15 mouse cellular contexts compared by ENCODE assay signal in the genomic region with DNA sequence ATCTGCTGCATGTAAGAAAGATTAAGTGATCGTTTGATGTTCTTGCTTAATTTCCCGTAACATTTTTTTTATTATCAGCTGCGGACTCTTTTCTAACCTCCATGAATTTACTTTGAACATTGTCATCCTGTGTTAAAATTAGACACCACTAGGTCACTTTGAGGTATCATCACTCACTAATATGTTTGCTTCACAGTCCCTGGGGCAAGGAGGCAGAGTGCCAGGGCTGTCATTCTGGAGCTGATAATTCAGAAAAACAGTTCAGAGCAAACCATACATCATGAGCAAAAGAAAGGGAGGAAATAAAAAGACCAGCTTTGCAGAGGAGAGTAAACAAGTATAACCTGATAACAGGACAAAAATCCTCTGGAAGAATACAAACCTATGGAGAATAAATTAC.
DNase-seq lines count a peak whose midpoint lies in the region; ATAC-seq lines count a peak whose summit lies in the region.
"Had no signal": no experiment of that assay in that cellular context is flagged by ENCODE, and none has a peak within 500 bp of the region (broad histone marks: within the 10 kb centered on the region; RNA-seq: fewer than 3 reads in every experiment).

No protein-coding gene starts in this region.

- peak overlapping the region; percentile 49 for H3K27ac ChIP-seq in heart, embryonic 15.5 days
- peak overlapping the region; percentile 34 for H3K27ac ChIP-seq in neural tube, embryonic 13.5 days (replicated peaks)
- H3K27ac ChIP-seq: kidney, embryonic 15.5 days; midbrain, embryonic 15.5 days had no signal

- no peaks in the 10 kb centered on the region for H3K9me3 ChIP-seq in heart, embryonic 15.5 days (replicated peaks)
- H3K9me3 ChIP-seq in neural tube, embryonic 13.5 days = no peaks in the 10 kb centered on the region
- H3K9me3 ChIP-seq: kidney, embryonic 15.5 days; midbrain, embryonic 15.5 days had no signal

- no peak overlapping the region for H3K9ac ChIP-seq in heart, embryonic 15.5 days
- H3K9ac ChIP-seq in neural tube, embryonic 13.5 days = no peak overlapping the region
- H3K9ac ChIP-seq: kidney, embryonic 15.5 days; midbrain, embryonic 15.5 days had no signal

- peak; percentile 41 for DNase-seq in adrenal gland, adult 2 months
- no peak for DNase-seq in adrenal gland, postnatal 4 days (ENCODE audit: low spot score in 2 of 2)
- DNase-seq in heart, adult 11 months = no peak
- peak; percentile 64 to 73 for DNase-seq in kidney, postnatal 4 days
- DNase-seq in kidney, adult 9 months = no peak
- DNase-seq in spleen, postnatal 14 days (ENCODE audit: low spot score in 2 of 2) = no peak
- DNase-seq: cerebellum, adult 8-10 months; embryo, embryonic 11 days; thymus, adult 2 months had no signal

- no peak overlapping the region for H3K4me3 ChIP-seq in heart, embryonic 15.5 days
- no peak overlapping the region for H3K4me3 ChIP-seq in neural tube, embryonic 13.5 days
- H3K4me3 ChIP-seq: kidney, embryonic 15.5 days; midbrain, embryonic 15.5 days had no signal

- no peaks in the 10 kb centered on the region for H3K27me3 ChIP-seq in heart, embryonic 15.5 days
- H3K27me3 ChIP-seq in neural tube, embryonic 13.5 days = no peaks in the 10 kb centered on the region
- H3K27me3 ChIP-seq: CH12.LX; kidney, embryonic 15.5 days; midbrain, embryonic 15.5 days had no signal

- H3K4me1 ChIP-seq in heart, embryonic 15.5 days (replicated peaks) = peaks cover 39% of the 10 kb centered on the region
- H3K4me1 ChIP-seq in neural tube, embryonic 13.5 days (replicated peaks) = peaks cover 16% of the 10 kb centered on the region; the same call in 1 of the 2 replicates

- WGBS in heart, embryonic 15.5 days = 16% methylated on average over 3 of the region's 3 CpGs
- WGBS in neural tube, embryonic 13.5 days = 47% methylated on average over 3 of the region's 3 CpGs

- ATAC-seq in heart, embryonic 15.5 days (replicated peaks; ENCODE audit: insufficient number of reproducible peaks, insufficient read depth, low FRiP score, low read depth) = no peak
- ATAC-seq in neural tube, embryonic 13.5 days (ENCODE audit: low read depth) = peak; percentile 43; the same call in 1 of the 2 replicates
- ATAC-seq: forebrain, embryonic 14.5 days; midbrain, embryonic 15.5 days had no signal

- H3K4me2 ChIP-seq in heart, embryonic 15.5 days = no peak overlapping the region
- no peak overlapping the region for H3K4me2 ChIP-seq in neural tube, embryonic 13.5 days
- H3K4me2 ChIP-seq: kidney, embryonic 15.5 days; midbrain, embryonic 15.5 days had no signal

- H3K36me3 ChIP-seq in heart, embryonic 15.5 days = no peaks in the 10 kb centered on the region
- no peaks in the 10 kb centered on the region for H3K36me3 ChIP-seq in neural tube, embryonic 13.5 days
- H3K36me3 ChIP-seq: kidney, embryonic 15.5 days; midbrain, embryonic 15.5 days had no signal

Comparison
In these comparisons a context has a peak if more than half of its experiments do, and no peak if none do; other contexts are left out.
1. DNase-seq: peak in adrenal gland, adult 2 months (single experiment) and kidney, postnatal 4 days (2 of 2); none in adrenal gland, postnatal 4 days (0 of 2), heart, adult 11 months (single experiment), kidney, adult 9 months (single experiment) and spleen, postnatal 14 days (0 of 2).